Mouse (Mus musculus): Measurements from ENCODE around the gene Ptpn13. TPM values are rescaled to one million over a fixed set of nuclear protein-coding genes. Genes with fewer than 3 reads are reported as not detected.

Ptpn13 gene
- polyA plus RNA-seq, 1 experiment from 2014 or later = 3.5 TPM

DNA sequence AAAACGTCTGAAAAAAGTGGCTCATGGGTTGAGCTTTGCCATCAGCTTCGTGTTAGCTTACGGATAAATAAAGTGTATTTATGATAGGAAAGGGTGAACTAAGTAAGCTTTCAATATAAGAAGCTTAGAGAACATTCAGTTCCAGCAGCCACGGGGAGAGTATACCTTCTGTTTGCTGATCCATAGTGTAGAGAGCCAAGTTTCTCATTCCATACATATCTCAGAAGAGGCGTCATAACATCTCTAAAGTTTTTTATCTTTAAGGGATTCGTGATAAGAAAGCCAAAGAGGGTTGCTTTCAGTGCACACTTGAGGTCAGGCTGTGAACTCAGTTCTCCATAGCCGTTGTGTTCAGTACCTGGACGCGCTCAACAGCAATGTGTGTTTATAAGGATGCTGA lies 105.2 kb downstream of the Ptpn13 start:
- Histone ChIP-seq H3K9ac (replicated peaks) (no peak overlapping the region), H3K27me3 (replicated peaks) (no peaks in the 10 kb centered on the region), H3K4me1 (no peaks in the 10 kb centered on the region), H3K27ac (replicated peaks) (no peak overlapping the region), H3K36me3 (no peaks in the 10 kb centered on the region), H3K9me3 (replicated peaks) (no peaks in the 10 kb centered on the region), H3K4me2 (no peak overlapping the region), H3K4me3 (replicated peaks) (no peak overlapping the region)
- 93% methylated on average over 9 of the region's 9 CpGs for whole genome bisulfite sequencing
- ATAC-seq (ENCODE audit: low FRiP score) = no peak

- H3K27me3 ChIP-seq (replicated peaks) = no peaks in the 10 kb centered on the region
- no peak for ATAC-seq (ENCODE audit: low FRiP score)
- no peaks in the 10 kb centered on the region for H3K9me3 ChIP-seq (replicated peaks)
- 76% methylated on average over 11 of the region's 11 CpGs for WGBS
- H3K4me3 ChIP-seq (replicated peaks) = no peak overlapping the region
- H3K27ac ChIP-seq (replicated peaks) = no peak overlapping the region
- no peaks in the 10 kb centered on the region for H3K36me3 ChIP-seq
- H3K4me1 ChIP-seq = no peaks in the 10 kb centered on the region
- H3K4me2 ChIP-seq = no peak overlapping the region
- H3K9ac ChIP-seq (replicated peaks) = no peak overlapping the region
Measured at GRCm38 (mm10) chr5:103532841-103533390, 107.9 kb downstream of the Ptpn13 start.

DNA sequence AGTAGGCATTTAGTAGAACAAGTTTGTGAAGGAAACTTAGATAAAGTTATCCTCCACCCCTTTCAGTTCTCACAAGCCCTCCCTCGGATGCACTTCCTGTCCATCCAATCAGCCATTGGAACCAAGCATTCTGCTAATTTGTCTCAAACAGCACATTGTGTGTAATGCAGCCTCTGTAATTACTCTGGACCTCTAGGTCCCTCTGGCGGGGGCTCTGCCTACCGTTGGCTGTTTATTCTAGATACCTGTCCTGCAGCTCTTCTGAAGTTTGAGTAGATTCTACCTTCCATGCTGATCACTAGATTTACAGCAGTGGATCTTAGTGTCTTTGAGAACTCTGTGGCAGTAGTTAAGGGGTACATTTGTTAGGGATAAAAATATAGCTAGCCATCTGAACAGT lies 109.5 kb downstream of the Ptpn13 start:
- H3K27me3 ChIP-seq (replicated peaks) = no peaks in the 10 kb centered on the region
- no peak overlapping the region for H3K4me2 ChIP-seq
- H3K4me3 ChIP-seq (replicated peaks) = no peak overlapping the region
- H3K27ac ChIP-seq (replicated peaks) = no peak overlapping the region
- H3K4me1 ChIP-seq = no peaks in the 10 kb centered on the region
- H3K36me3 ChIP-seq = no peaks in the 10 kb centered on the region
- no peak overlapping the region for H3K9ac ChIP-seq (replicated peaks)
- no peaks in the 10 kb centered on the region for H3K9me3 ChIP-seq (replicated peaks)
- WGBS = 80% methylated on average over 3 of the region's 3 CpGs
- ATAC-seq (ENCODE audit: low FRiP score) = no peak

GRCm38 (mm10) chr5:103537429-103537828 lies 112.4 kb downstream of the Ptpn13 start:
- H3K4me1 ChIP-seq = 0 out of 2 replicates have a peak, but pooled peaks cover 3% of the 10 kb centered on the region
- ATAC-seq (ENCODE audit: low FRiP score) = no peak
- no peak overlapping the region for H3K27ac ChIP-seq (replicated peaks)
- no peak overlapping the region for H3K4me2 ChIP-seq
- H3K9ac ChIP-seq (replicated peaks) = no peak overlapping the region
- no peak overlapping the region for H3K4me3 ChIP-seq (replicated peaks)
- no peaks in the 10 kb centered on the region for H3K27me3 ChIP-seq (replicated peaks)
- H3K36me3 ChIP-seq = no peaks in the 10 kb centered on the region
- H3K9me3 ChIP-seq (replicated peaks) = no peaks in the 10 kb centered on the region
- WGBS = 34% methylated on average over 4 of the region's 4 CpGs

- Histone ChIP-seq H3K4me3 (replicated peaks) (no peak overlapping the region), H3K9ac (replicated peaks) (no peak overlapping the region), H3K27me3 (replicated peaks) (no peaks in the 10 kb centered on the region), H3K36me3 (no peaks in the 10 kb centered on the region), H3K27ac (replicated peaks) (no peak overlapping the region), H3K4me2 (no peak overlapping the region), H3K9me3 (replicated peaks) (no peaks in the 10 kb centered on the region), H3K4me1 (0 out of 2 replicates have a peak, but pooled peaks cover 3% of the 10 kb centered on the region)
- WGBS = 85% methylated on average over 6 of the region's 6 CpGs
- no peak for ATAC-seq (ENCODE audit: low FRiP score)
Measured at GRCm38 (mm10) chr5:103540612-103541011, 115.6 kb downstream of the Ptpn13 start.

- Histone ChIP-seq H3K4me3 (replicated peaks) (no peak overlapping the region), H3K9ac (replicated peaks) (no peak overlapping the region), H3K9me3 (replicated peaks) (no peaks in the 10 kb centered on the region), H3K4me1 (0 out of 2 replicates have a peak, but pooled peaks cover 3% of the 10 kb centered on the region), H3K36me3 (no peaks in the 10 kb centered on the region), H3K27ac (replicated peaks) (0 out of 2 replicates have a peak overlapping the region, but pooled peaks have one; percentile 5), H3K4me2 (0 out of 2 replicates have a peak overlapping the region, but pooled peaks have one; percentile 5), H3K27me3 (replicated peaks) (no peaks in the 10 kb centered on the region)
- ATAC-seq (ENCODE audit: low FRiP score) = no peak
- WGBS = 79% methylated on average over 10 of the region's 10 CpGs
Measured at GRCm38 (mm10) chr5:103541136-103541535, 116.1 kb downstream of the Ptpn13 start.

DNA sequence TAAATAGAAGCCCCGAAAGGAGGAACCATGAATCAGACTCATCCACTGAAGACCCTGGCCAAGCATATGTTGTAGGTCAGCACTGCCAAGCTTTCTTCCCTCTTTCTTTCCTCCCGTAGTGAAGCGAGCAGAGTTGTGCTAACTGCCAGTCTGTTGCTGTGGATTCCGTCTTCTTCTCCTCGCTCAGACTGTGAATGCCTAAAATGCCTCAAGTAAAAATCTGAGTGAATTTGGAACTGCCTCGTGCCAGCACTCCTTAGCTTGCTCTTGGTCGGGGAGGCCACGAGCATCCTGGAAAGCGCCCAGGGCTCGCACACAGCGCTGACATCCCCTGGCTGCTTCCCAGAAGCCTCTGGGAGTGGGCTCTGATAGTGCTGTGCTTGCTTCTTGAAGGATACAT lies 116.5 kb downstream of the Ptpn13 start:
- Histone ChIP-seq H3K36me3 (no peaks in the 10 kb centered on the region), H3K4me3 (replicated peaks) (no peak overlapping the region), H3K27ac (replicated peaks) (0 out of 2 replicates have a peak overlapping the region, but pooled peaks have one; percentile 5), H3K27me3 (replicated peaks) (no peaks in the 10 kb centered on the region), H3K9ac (replicated peaks) (no peak overlapping the region), H3K9me3 (replicated peaks) (no peaks in the 10 kb centered on the region), H3K4me1 (0 out of 2 replicates have a peak, but pooled peaks cover 3% of the 10 kb centered on the region), H3K4me2 (no peak overlapping the region)
- 72% methylated on average over 11 of the region's 11 CpGs for WGBS
- ATAC-seq (ENCODE audit: low FRiP score) = 0 out of 2 replicates have a peak, but pooled peaks have one; percentile 41

GRCm38 (mm10) chr5:103545381-103546000 lies 120.5 kb downstream of the Ptpn13 start:
- 82% methylated on average over 20 of the region's 20 CpGs for WGBS

DNA sequence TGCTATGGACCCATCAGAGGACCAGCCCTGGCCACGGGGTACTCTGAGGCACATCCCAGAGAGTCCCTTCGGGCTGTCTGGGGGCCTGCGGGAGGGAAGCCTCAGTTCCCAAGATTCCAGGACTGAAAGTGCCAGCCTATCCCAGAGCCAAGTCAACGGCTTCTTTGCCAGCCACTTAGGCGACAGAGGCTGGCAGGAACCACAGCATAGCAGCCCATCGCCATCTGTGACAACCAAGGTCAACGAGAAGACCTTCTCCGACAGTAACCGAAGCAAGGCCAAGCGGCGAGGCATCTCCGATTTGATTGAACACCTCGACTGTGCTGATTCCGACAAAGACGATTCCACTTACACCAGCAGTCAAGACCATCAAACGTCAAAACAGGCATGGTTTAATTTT lies 129.8 kb downstream of the Ptpn13 start:
- H3K36me3 ChIP-seq = 0 out of 2 replicates have a peak, but pooled peaks cover 3% of the 10 kb centered on the region
- no peaks in the 10 kb centered on the region for H3K27me3 ChIP-seq (replicated peaks)
- ATAC-seq (ENCODE audit: low FRiP score) = no peak
- no peak overlapping the region for H3K27ac ChIP-seq (replicated peaks)
- no peak overlapping the region for H3K4me2 ChIP-seq
- no peak overlapping the region for H3K9ac ChIP-seq (replicated peaks)
- 97% methylated on average over 16 of the region's 16 CpGs for WGBS
- H3K4me3 ChIP-seq (replicated peaks) = no peak overlapping the region
- no peaks in the 10 kb centered on the region for H3K9me3 ChIP-seq (replicated peaks)
- no peaks in the 10 kb centered on the region for H3K4me1 ChIP-seq

More at GRCm38 (mm10) chr5:103545381-103546000, 120.5 kb downstream of the Ptpn13 start:
- Histone ChIP-seq H3K27ac (replicated peaks) (no peak overlapping the region), H3K4me3 (replicated peaks) (no peak overlapping the region), H3K9ac (replicated peaks) (no peak overlapping the region), H3K4me2 (no peak overlapping the region), H3K4me1 (peaks cover 10% of the 10 kb centered on the region), H3K27me3 (replicated peaks) (no peaks in the 10 kb centered on the region), H3K36me3 (no peaks in the 10 kb centered on the region), H3K9me3 (replicated peaks) (no peaks in the 10 kb centered on the region)
- ATAC-seq (ENCODE audit: low FRiP score) = no peak

GRCm38 (mm10) chr5:103560546-103560945 lies 135.6 kb downstream of the Ptpn13 start:
- H3K27ac ChIP-seq (replicated peaks) = no peak overlapping the region
- no peaks in the 10 kb centered on the region for H3K27me3 ChIP-seq (replicated peaks)
- no peaks in the 10 kb centered on the region for H3K4me1 ChIP-seq
- no peaks in the 10 kb centered on the region for H3K9me3 ChIP-seq (replicated peaks)
- no peak for ATAC-seq (ENCODE audit: low FRiP score)
- WGBS = 95% methylated on average over 9 of the region's 9 CpGs
- H3K4me3 ChIP-seq (replicated peaks) = no peak overlapping the region
- H3K4me2 ChIP-seq = no peak overlapping the region
- 0 out of 2 replicates have a peak, but pooled peaks cover 9% of the 10 kb centered on the region for H3K36me3 ChIP-seq
- H3K9ac ChIP-seq (replicated peaks) = no peak overlapping the region

DNA sequence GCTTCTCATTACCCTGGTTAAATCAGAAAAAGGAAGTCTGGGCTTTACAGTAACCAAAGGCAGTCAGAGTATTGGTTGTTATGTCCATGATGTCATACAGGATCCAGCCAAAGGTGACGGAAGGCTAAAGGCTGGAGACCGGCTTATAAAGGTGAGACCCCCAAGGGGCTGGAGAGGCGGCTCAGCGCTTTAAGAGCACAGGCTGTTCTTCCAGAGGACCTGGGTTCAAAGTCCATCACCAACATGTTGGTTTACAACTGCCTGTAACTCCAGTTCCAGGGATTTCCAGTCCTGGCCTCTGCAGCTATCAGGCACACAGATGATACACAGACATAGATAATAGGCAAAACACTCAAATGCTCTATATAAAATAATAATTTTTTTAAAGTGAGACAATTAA lies 143.0 kb downstream of the Ptpn13 start:
- H3K4me3 ChIP-seq (replicated peaks) = no peak overlapping the region
- no peak for ATAC-seq (ENCODE audit: low FRiP score)
- H3K36me3 ChIP-seq = no peaks in the 10 kb centered on the region
- no peaks in the 10 kb centered on the region for H3K9me3 ChIP-seq (replicated peaks)
- whole genome bisulfite sequencing = 93% methylated on average over 4 of the region's 4 CpGs
- no peak overlapping the region for H3K27ac ChIP-seq (replicated peaks)
- H3K4me1 ChIP-seq = no peaks in the 10 kb centered on the region
- H3K9ac ChIP-seq (replicated peaks) = no peak overlapping the region
- H3K27me3 ChIP-seq (replicated peaks) = no peaks in the 10 kb centered on the region
- no peak overlapping the region for H3K4me2 ChIP-seq

DNA sequence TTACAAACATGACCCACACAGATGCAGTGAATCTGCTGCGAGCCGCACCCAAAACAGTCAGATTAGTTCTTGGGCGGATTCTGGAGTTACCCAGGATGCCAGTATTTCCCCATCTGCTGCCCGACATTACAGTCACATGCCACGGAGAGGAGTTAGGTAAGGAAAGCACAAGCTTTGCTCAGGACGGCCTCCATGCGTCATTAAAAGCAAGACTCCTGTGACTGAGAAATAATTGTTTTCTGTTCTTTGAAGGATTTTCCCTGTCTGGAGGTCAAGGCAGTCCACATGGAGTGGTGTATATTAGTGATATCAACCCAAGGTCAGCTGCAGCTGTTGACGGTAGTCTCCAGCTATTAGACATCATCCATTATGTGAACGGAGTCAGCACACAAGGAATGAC lies 144.5 kb downstream of the Ptpn13 start:
- no peak overlapping the region for H3K27ac ChIP-seq (replicated peaks)
- no peaks in the 10 kb centered on the region for H3K4me1 ChIP-seq
- no peak for ATAC-seq (ENCODE audit: low FRiP score)
- no peak overlapping the region for H3K9ac ChIP-seq (replicated peaks)
- no peaks in the 10 kb centered on the region for H3K27me3 ChIP-seq (replicated peaks)
- no peak overlapping the region for H3K4me3 ChIP-seq (replicated peaks)
- WGBS = 90% methylated on average over 9 of the region's 9 CpGs
- no peaks in the 10 kb centered on the region for H3K9me3 ChIP-seq (replicated peaks)
- no peaks in the 10 kb centered on the region for H3K36me3 ChIP-seq
- H3K4me2 ChIP-seq = no peak overlapping the region
